Mouse (Mus musculus) 416B (cell line): Measurements from ENCODE around the gene Ppt2.

Source experiments
- DNase-seq: peaks from one replicate; pipeline ENCODE4 v3.0.0; 2011; ENCODE audit warnings: low read depth

Ppt2 gene

DNA sequence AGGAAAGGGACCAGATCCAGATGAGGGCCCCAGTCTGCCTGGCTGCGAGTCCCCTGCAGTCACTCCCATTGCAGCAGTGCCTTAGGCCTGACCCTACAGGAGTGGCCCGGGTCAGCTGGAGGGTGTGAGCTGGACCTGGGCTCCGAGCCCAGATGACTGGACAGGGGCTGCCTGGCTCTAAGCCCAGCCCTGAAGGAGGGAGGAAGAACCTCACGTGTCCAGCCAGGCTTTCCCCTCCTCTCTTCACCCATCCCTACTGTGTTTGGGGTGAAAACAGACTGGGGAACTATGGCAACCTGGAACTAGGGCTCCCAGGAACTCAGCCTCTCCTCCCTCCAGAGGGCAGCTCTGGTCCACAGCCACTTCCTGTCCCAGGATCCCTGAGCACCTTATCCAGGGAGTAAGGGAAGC lies 27.3 kb upstream of the Ppt2 start:
- no peak for DNase-seq

DNA sequence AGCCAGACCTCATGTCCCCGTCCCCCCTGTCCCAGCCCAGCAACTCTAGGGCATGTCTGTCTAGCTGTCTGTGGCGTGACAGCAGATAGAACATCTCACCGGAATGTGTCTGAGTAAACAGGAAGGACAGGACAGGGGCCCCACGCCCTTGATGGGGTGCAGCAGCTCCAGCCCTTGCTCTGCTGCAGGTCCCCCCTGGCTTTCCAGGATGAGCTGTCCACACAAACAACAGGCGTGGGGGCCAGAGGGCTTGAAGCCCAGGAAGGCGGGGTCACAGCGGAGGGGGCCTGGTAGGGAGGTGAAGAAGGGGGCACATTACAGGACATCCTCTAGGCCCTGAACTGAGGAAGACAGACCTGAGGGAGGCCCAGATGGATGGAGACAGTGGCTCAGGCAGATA lies 26.9 kb upstream of the Ppt2 start:
- no peak for DNase-seq

DNA sequence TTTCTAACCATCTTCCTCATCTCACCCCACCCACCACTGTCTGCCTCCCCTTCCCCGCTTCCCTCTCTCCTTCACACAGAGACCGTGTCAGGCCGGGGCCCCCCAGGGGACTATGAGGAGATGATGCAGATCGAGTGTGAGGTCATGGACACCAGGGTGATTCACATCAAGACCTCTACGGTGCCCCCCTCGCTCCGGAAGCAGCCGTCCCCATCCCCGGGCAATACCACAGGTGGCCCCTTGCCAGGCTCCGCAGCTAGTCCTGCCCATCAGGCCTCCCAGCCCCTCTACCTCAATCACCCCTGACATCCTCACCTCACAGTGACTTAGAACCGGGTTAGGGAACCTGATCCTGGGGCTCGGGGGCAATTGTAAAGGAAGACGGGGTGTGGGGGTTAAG lies 26.1 kb upstream of the Ppt2 start:
- DNase-seq = no peak

DNA sequence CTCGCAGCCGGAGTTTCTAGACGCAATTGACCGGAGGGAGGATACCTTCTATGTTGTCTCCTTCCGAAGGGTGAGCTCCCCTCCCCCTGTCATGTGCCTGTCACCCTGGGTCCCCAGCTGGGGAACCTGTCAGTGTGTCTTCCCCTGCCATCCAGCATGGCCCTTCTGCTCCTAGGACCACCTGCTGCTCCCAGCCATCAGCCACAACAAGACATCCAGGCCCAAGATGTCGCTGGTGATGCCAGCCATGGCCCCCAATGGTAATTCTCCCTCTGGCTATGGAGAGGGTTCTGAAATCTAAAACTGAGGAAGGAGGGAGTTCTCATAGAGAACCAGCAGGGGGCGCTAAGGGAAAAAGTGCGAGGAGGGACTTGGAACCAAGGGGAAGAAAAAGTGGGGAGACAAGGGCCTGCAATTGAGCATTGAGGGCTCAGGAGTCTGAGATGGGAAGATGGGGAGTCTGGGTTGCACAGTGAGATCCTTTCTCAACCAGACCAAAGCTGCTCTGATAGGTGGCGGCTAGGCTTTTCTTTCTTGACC lies 25.5 kb upstream of the Ppt2 start:
- DNase-seq = peak; percentile 77

DNA sequence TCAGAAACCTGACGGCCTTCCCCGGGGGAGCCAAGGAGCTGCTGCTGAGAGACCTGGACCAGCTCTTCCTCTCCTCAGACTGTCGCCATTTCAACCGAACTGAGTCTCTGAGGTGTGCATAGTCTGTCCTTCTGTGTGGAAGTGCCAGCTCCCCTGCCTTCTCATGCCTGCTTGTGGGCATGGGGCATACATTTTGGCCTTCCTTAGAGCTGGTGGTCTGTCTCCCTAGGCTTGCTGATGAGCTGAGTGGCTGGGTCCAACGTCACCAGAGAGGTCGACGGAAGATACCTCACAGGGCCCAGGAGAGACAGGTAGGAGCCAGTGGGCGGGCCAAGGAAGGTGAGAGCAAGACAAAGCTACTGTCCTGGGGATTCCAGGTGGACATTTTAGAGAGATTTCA lies 24.7 kb upstream of the Ppt2 start:
- no peak for DNase-seq

DNA sequence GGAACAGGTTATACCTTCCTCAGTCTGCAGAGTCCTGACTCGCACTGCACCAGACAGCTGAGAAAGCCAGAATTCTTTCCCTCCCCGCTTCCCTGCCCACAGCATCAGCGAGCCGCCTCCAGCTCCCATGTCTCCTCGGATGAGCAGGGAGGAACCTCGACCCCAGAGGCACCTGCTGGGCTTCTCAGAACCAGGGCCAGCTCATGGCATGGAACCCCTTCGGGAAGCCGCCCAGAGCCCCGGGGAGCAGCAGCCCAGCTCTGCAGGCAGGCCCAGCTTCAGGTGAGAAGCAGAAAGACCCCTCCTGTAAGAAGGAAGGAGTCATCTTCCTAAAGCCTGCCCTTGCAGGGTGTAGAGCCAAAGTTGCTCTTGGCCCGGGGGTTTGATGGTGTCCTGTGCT lies 24.2 kb upstream of the Ppt2 start:
- DNase-seq = no peak

DNA sequence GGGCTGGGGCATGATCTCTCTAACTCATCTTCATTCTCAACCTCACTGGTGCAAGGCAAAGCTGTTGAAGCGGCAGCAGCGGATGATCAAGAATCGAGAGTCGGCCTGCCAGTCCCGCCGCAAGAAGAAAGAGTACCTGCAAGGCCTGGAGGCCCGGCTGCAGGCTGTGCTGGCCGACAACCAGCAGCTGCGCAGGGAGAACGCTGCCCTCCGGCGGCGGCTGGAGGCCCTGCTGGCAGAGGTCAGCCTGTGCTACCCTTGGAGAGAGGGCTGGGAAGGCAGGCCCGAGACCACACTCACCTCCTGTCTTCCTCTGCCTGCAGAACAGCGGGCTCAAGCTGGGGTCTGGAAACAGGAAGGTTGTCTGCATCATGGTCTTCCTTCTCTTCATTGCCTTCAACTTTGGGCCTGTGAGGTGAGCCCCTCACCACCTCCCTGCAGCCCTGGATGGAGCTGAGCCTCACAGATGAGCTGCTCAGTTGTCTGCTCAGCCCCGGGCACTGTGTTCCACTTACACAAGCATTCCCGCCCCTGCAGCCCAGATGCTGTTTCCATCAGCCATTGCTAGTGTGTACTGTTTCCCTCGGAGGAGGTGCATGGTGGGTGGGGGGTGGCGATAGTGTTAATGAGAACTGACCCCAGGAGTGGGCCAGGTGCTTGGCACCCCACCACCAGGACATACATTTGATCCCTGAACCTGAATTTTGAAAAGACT lies 23.4 kb upstream of the Ppt2 start:
- DNase-seq = peak; percentile 71

DNA sequence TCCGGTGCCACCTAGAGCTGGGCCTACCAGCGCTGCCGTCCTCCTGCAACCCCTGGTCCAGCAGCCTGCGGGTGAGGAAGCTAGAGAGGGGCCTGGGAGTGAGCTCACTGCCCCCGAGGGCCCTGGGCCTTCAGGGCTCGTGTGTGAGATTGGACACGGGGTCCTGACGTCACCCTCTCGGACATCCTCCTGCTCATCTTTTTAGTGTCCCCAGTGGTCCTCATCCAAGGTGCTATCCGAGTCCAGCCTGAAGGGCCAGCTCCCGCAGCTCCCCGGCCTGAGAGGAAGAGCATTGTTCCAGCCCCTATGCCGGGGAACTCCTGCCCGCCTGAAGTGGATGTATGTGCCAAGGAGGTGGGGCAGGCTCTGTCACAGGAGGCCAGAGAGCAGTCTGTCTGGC lies 22.5 kb upstream of the Ppt2 start:
- DNase-seq = no peak

DNA sequence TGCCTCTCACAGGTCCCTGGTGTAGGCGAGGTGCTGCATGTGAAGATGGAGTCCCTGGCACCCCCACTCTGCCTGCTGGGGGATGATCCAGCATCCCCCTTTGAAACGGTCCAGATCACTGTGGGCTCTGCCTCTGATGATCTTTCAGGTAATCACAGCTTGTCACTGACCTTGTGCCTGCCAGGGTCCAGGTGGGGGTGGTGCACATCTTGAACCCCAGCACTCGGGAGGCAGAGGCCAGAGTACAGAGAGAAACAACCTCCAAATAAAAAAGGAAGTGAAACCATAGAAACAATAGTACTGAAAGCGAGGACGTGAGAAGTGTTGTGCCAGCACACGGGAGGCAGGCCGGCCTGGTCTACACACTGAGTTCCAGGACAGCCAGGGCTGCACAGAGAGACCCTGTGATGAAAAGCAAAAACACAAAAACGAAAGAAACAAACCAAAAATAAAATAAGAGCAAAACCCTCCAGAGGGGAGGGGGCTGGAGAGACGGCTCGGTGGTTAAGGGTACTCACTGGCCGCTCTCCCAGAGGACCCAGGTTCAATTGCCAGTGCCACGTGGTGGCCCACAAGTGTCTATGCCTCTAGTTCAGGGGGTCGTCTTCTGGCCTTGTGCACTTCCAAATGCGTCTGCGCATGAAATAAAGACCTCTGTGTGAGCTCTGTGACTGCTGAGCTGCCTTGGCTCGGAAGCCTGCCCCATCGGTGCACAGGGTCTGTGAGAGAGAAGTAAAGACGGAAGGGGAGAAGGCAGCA lies 21.0 kb upstream of the Ppt2 start:
- DNase-seq = no peak

DNA sequence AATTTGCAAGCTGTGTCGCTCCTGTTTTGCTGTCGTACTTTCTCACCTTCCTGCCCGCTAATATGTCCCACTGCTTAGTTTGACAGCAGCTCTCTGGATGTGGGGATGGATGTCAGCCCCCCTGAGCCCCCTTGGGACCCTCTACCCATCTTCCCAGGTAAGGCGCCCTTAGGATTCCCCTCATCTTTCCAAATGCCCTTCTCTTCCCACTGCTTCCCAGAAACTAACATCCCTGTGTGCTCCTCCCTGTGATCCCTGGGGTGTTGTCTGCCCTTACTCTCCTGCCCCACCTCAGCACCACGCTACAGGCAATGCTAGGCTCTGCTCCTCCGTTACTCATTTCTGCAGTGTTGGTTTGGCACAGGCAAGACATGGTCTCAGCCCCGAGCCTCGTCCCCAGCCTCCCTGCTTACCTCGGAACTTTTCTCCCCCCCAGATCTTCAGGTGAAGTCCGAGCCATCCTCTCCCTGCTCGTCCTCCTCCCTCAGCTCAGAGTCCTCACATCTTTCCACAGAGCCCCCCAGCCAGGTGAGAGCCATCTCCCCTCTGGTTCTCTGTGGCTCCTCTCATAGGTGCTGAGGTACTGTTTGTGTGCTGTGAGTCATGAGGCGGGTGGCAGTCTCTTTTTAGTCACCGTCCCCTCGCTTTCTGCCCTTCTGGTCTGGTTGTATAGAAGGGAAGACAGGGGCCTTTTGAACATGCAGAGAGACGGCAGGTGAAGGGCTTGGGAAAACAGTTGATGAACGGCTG lies 20.0 kb upstream of the Ppt2 start:
- no peak for DNase-seq

DNA sequence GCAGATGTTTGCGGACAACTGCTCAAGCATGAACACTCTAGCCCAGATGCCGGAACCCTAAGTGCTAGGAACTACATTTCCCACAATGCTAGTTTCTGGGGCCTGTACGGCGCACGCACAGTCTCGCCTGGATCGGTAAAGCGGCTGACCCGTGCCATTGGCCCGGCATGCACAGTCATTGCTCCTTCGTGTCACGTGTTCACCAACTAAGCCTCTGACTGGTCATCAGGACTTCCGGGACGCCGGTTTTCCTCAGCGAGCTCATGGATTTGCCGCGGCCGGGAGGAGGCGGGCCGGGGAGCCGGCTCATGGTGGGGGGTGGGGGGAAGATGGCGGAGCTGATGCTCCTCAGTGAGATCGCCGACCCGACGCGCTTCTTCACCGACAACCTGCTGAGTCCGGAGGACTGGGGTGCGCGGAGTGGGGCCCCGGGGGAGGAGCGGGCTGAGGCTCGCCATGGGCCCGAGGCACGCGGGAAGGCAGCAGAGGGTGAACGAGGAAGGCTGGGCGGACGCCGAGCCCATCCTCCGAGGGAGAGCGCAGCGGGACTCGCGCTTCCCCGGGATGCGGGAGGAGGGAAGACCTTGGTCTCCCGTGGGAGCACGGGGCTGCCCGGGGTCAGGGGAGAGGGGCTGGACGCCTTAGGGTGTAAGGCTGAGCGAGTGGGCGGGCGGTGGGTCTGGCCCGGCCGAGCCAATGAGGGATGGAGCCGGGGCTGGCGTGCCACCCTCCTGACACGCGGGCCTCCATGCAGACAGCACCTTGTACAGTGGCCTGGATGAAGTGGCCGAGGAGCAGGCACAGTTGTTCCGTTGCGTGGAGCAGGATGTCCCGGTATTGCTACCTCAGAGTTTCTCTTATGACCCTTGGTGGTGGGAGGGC lies 18.8 kb upstream of the Ppt2 start, which contains the start of gene Atf6b:
Gene Atf6b (plus strand): TSS at position 241 of the 882 bp plus-strand sequence.
- DNase-seq = peak; percentile 99

DNA sequence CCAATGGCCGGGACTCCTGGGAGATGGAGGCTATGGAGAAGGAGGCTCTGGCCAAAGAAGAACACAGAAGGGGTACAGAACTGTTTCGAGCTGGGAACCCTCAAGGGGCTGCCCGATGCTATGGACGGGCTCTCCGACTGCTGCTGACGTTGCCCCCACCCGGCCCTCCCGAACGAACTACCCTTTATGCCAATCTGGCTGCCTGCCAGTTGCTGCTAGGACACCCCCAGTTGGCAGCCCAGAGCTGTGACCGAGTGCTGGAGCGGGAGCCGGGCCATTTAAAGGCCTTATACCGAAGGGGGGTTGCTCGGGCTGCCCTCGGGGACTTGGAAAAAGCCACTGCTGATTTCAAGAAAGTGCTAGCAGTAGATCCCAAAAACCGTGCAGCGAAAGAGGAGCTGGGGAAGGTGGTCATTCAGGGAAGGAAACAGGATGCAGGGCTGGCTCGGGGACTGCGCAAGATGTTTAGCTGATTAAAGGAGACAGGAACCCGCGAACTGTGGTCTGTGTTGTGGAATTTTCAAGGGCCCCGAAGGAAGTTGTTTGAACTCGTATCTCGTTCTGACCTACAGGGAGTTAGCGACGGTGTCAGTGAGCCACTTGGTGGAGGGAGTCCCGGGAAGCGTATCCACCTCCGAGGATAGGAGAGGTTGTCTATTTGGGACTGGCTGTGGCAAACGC lies 17.7 kb upstream of the Ppt2 start:
- DNase-seq = peak; percentile 82

DNA sequence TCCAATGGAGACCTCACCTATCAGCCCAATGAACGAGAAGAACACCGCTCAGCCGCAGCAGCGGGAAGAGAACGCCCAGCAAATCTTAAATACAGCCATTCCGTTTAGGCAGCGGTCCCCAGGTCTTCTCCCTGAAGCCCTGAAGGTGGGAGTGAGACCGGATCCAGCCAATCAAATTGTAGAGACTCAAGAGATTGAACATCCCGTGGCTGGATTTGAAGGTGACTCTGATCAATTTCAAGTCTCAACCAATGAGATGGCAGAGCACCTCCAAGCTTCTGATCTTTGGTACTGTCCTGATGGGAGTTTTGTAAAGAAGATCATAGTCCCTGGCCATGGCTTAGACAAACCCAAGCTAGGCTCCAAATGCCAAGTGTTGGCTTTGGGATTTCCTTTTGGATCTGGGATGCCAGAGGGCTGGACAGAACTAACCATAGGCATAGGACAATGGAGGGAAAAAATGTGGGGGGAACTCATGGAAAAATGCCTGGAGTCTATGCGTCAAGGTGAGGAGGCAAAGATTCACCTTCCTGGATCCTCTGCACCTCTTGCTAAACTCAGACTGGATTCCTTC lies 17.0 kb upstream of the Ppt2 start:
- peak; percentile 91 for DNase-seq

DNA sequence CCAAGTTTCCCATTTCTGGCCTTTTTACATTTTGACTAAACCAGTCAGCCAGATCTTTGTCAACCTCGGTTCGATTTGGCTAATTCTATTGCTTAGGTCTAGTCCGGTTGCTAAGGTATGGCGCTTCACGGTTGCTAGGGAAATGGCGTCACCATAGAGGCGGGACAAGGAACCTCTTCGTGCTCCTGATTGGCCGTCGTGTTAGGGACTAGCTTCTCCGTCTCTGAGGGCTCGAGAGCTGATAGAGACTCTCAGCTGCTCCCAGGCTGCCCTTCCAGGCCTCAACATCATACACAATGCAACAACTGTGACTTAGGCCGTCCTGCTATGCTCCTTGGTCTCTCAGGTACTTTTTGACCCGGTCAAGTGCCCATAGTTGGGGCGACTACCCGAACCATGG lies 16.3 kb upstream of the Ppt2 start, which contains the start of gene Fkbpl:
Gene Fkbpl (plus strand): TSS at position 157 of the 400 bp plus-strand sequence.
- peak; percentile 99 for DNase-seq

DNA sequence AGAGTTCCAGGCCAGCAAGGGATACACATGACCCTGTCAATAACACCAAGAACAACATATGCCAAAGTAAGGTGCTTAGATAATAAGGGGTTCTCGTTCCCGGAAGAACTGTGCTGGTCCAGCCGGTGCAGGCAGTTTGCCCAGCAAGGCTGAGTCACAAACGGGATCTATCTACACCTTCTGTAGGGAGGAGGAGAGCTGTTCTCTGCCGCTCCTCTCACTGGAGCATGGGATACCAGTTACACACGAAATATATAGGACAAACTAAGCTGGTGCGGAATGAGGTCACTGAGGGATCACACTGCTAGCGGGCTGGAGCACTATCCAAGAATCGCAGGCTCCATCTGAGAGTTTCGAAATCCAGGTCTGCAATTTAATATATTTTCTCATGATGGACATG lies 15.6 kb upstream of the Ppt2 start:
- DNase-seq = no peak

DNA sequence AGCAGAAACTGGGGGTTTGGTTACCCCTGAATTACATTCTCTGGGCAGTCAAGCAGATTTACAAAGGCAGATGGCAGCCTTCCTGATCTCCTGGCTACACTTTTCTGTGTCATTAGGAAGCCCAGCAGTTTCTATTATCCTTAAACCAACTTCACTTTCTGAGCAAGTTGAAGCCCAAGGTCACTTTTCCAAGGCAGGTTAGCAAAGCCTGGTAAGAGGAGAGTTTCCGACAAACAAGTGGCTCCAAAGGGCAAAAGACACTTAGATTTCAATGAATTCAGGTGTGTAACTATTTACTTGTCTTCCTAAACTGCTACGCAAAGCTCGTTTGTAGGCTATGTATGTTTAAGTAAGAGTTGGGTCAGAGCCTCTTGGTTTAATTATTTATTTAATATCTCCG lies 15.1 kb upstream of the Ppt2 start:
- no peak for DNase-seq

DNA sequence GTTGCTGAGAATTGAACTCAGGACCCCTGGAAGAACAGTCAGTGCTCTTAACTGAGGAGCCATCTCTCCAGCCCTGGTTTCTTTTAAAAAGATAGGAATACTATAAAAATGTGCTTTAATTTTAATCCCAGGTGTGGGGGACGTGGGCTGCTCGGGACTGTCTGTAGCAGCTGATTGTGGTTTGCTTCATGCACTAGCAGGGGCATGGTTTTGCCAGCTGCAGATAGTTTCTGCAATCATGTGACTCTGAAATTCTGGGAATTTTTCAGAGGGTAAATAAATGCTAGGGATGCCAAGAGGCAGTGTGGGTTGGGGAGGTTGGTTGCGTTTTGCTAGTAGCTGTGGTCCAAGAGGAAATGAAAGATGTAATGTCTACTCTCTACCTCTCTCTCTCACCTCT lies 13.6 kb upstream of the Ppt2 start:
- no peak for DNase-seq

DNA sequence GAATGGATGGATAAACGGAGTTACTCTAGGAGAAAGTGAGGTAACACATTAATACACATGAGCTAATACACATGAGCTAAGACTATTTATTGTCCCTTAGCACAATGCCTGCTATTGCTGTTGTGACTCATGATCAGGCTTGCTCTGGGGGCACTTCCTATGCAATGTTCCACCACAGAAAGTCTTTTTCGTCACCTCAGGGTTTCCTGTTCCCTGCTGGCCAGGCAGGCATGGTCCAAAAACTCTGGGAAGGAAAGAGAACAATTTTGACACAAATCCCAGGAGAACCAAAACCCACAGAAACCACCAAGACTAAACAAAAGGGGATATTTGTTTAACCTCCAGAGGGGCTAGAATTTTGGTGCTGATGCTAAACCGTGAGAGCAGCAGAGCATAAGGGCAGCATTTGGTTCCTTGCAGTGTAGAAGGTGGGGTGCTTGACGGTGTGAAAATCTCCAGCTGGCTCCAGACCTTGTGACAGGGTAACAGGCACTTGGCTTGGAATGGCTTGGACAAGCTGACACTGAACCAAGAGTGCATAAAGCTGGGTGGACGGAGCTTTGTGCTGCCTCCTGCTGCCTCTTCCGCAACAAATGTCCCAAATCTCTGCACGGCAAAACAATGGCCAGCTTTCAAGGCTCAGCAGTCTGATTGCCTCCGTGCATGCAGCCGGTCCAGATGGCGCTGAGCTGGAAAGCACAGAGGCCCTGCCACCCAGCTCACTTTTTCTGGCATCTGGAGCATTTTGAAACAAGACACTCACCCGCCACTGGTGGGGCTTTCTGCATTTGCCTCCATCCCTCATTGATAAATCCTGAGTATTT lies 12.7 kb upstream of the Ppt2 start:
- DNase-seq = peak; percentile 79

DNA sequence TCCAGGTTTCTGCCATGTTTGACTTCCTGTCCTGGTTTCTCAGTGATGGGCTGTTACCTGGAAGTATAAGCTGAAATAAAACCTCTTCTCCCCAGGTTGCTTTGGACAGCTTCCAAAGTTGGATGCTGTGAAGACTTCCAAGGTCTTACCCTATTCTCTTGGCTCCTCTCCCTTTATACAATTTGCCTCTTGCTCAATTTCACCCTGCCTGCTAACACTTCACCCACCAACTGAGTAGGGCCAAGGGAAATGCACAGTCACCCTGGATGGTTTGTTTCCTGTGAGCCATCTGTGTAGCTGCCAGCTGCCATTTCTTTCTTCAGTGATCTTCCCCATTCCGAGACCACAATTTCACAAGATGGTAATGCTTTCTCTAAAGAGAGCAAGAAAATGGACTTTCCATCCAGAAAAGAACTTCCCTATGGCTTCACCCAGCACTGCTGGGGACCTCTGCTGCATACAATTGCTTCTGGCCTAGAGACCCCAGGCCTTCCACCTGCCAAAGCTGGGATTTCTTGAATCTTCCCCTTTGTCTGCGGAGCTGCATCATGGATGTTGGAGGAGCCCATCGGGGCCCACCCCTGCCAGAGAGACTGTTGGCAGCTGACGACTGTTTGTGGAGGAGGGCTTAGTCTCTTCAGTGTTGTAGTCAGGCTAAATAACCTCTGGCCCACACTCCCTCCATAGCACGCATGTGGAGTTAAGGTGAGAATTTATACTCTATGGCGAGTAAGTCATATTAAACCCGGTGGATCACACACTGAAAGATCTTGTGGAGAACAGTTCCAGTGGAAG lies 11.3 kb upstream of the Ppt2 start:
- DNase-seq = peak; percentile 90
